Mouse (Mus musculus) cerebellum, adult 2 months (tissue): Measurements from ENCODE around the gene Cltc.

ENCODE experiments used
- CTCF ChIP-seq: fragments of 200-500 bp; IDR thresholded peaks from 2 replicates; pipeline ENCODE4 v1.5.1; 2011; ENCODE audit warnings: low read depth, mild to moderate bottlenecking, control low read depth, low read length, moderate library complexity, borderline replicate concordance; ENCODE audit not compliant: insufficient read depth
- POLR2A ChIP-seq: fragments of 200-500 bp; IDR thresholded peaks from 2 replicates; pipeline ENCODE4 v1.6.1; 2011; ENCODE audit warnings: low read length, control low read depth, borderline replicate concordance; ENCODE audit not compliant: insufficient read depth

DNA sequence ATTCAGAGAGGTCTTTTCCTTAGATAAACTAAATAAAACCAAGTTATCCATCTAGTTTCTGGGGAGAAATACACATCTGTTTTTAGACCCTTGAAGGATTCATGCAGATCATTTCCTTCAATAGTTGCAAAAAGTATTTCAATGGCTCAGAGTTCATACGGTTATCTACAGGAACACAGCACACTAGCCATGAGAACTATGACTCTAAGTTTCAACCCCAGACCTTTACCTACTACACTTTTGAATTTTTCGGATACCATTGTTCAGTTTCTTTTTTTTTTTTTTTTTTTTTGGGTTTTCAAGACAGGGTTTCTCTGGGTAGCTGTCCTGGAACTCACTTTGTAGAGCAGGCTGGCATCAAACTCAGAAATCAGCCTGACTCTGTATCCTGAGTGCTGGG, 17.9 kb downstream of the Cltc start:
- TF ChIP-seq CTCF (no peak), POLR2A (no peak)
